Mouse (Mus musculus) forebrain, embryonic 13.5 days (tissue): Measurements from ENCODE around the gene Rita1. TPM values are rescaled to one million over a fixed set of nuclear protein-coding genes. Genes with fewer than 3 reads are reported as not detected.
A peak's percentile ranks its signal among the peaks of the same experiment; 100 is the strongest.

Experiments used
- ATAC-seq: fragments of 200-750 bp; cut with Nextera tagmentation; 2 replicates; pipeline ENCODE4 v1.8.0; 2017
- H3K27ac ChIP-seq: fragments of 300-500 bp; sonication (generic); 2 replicates; pipeline ENCODE4 v1.5.1; 2015; ENCODE audit warnings: inconsistent platforms, mild to moderate bottlenecking, moderate library complexity
- H3K27me3 ChIP-seq: fragments of 300-500 bp; sonication (generic); 2 replicates; pipeline ENCODE4 v1.6.1; 2015; ENCODE audit warnings: mild to moderate bottlenecking, inconsistent platforms
- H3K36me3 ChIP-seq: fragments of 300-500 bp; sonication (generic); 2 replicates; pipeline ENCODE4 v1.6.1; 2015; ENCODE audit warnings: mild to moderate bottlenecking, inconsistent platforms; ENCODE audit not compliant: poor library complexity, severe bottlenecking
- H3K4me1 ChIP-seq: fragments of 300-500 bp; sonication (generic); 2 replicates; pipeline ENCODE4 v1.6.1; 2015; ENCODE audit warnings: inconsistent platforms
- H3K4me2 ChIP-seq: fragments of 300-500 bp; sonication (generic); 2 replicates; pipeline ENCODE4 v1.6.1; 2015; ENCODE audit warnings: inconsistent platforms, mild to moderate bottlenecking, moderate library complexity
- H3K4me3 ChIP-seq: fragments of 300-500 bp; sonication (generic); 2 replicates; pipeline ENCODE4 v1.5.1; 2015; ENCODE audit warnings: mild to moderate bottlenecking, inconsistent platforms
- H3K9ac ChIP-seq: fragments of 300-500 bp; sonication (generic); 2 replicates; pipeline ENCODE4 v1.6.1; 2015; ENCODE audit warnings: mild to moderate bottlenecking, inconsistent platforms
- H3K9me3 ChIP-seq: fragments of 300-500 bp; sonication (generic); replicated peaks from 2 replicates; pipeline ENCODE4 v1.6.1; 2016; ENCODE audit warnings: inconsistent platforms
- WGBS: fragments of 180-500 bp; shearing (Covaris S2); methylation state at CpG from one replicate; pipeline ENCODE4 v1.1.7; 2015; 5-methylcytosine and 5-hydroxymethylcytosine counted together
- polyA plus RNA-seq: library from polyadenylated mRNA; unstranded; fragments of >200 nt; fragmentation: Nextera tagmentation; extraction: Ambion mirVana; gene quantifications from 2 replicates; pipeline ENCODE4 v1.2.1, GENCODE M21; 2015

Rita1 gene
- 19.0 TPM in 2 replicates for polyA plus RNA-seq

DNA sequence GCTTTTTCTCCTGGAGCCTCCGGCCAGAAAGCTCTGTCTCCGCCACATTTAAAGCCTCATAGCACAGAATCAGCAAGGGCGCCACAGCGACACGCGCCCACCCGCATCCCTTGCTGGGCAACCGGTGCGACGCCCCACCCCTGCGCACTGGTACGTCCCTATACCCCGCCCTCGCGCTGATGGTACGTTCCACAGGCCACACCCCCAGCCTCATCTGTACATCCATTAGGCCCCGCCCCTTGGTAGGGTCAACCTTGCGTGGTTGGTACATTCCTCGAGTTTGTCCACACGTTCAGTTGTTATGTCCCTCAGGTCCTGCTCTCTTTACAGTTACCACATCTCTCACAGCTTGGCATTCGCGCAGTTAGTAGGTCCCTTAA, at the start of gene Rita1, which contains the start of gene Ddx54:
TSS of gene Rita1 (minus strand) at position 148 of the 380 bp plus-strand sequence.
TSS of gene Ddx54 (plus strand) at position 298 of the 380 bp plus-strand sequence.
- Histone ChIP-seq H3K9me3 (no peaks in the 10 kb centered on the region), H3K9ac (peak within 1 kb of the TSS; percentile 78), H3K36me3 (peaks cover 33% of the 10 kb centered on the region), H3K27me3 (no peaks in the 10 kb centered on the region), H3K4me1 (peaks cover 26% of the 10 kb centered on the region), H3K27ac (peak within 1 kb of the TSS; percentile 81), H3K4me3 (peak within 1 kb of the TSS; percentile 61), H3K4me2 (peak within 1 kb of the TSS; percentile 93)
- ATAC-seq, result peak; percentile 88
- WGBS, result under 1% methylated on average over 22 of the region's 22 CpGs

DNA sequence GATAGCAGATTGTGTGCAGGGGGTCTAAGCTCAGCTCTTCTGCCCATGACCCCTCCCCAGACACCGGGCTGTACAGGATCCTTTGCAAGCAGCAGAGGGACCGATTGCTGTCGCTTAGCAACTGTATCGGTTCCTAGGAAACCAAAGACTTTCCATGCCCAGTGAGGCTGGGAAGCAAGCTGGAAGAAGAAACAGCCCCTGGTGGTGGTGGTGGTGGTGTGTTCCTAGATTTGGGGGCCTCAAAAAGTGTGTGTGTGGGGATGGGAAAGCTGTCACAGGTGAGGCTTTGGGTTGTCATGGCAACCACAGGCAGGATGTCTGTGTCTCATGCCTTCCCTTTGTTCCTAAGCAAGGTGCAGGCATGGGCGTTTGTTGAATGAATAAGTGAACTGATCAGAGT, 48.4 kb upstream of the Rita1 start:
- peak overlapping the region; percentile 41; the same call in 1 of the 2 replicates for H3K27ac ChIP-seq
- no peak overlapping the region for H3K9ac ChIP-seq
- H3K36me3 ChIP-seq, result no peaks in the 10 kb centered on the region
- H3K27me3 ChIP-seq, result no peaks in the 10 kb centered on the region
- H3K9me3 ChIP-seq, result no peaks in the 10 kb centered on the region
- 37% methylated on average over 5 of the region's 5 CpGs for WGBS
- H3K4me1 ChIP-seq, result 0 out of 2 replicates have a peak, but pooled peaks cover 3% of the 10 kb centered on the region
- H3K4me3 ChIP-seq, result no peak overlapping the region
- no peak overlapping the region for H3K4me2 ChIP-seq
- peak; percentile 61; the same call in 1 of the 2 replicates for ATAC-seq

DNA sequence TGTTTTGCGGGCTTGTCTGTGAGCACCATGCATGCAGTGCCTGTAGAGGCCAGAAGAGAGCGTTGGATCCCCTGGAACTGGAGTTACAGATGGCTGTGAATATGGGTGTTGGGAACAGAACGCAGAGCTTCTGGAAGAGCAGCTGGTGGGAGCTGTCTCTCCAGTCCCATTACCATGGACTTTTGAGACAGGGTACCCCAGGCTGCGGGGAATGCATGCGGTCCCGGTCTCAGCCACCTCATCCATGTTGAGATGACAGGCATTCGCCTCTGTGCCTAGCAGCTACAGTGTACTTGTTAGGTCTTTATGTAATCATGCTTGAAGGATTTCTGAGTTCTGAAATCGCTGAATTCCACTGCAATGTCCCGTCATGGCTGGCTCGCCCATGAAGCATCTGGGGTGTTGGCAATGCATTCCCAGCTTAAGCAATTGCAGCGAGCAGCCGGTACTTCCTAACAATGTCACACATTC, 43.9 kb upstream of the Rita1 start:
- H3K9ac ChIP-seq, result no peak overlapping the region
- H3K36me3 ChIP-seq, result no peaks in the 10 kb centered on the region
- peaks cover 4% of the 10 kb centered on the region; the same call in 1 of the 2 replicates for H3K27me3 ChIP-seq
- no peak overlapping the region for H3K4me2 ChIP-seq
- H3K27ac ChIP-seq, result peak overlapping the region; percentile 31; the same call in 1 of the 2 replicates
- WGBS, result 83% methylated on average over 12 of the region's 12 CpGs
- no peak; the same call in 1 of the 2 replicates for ATAC-seq
- 0 out of 2 replicates have a peak, but pooled peaks cover 3% of the 10 kb centered on the region for H3K4me1 ChIP-seq
- H3K4me3 ChIP-seq, result no peak overlapping the region
- H3K9me3 ChIP-seq, result no peaks in the 10 kb centered on the region

DNA sequence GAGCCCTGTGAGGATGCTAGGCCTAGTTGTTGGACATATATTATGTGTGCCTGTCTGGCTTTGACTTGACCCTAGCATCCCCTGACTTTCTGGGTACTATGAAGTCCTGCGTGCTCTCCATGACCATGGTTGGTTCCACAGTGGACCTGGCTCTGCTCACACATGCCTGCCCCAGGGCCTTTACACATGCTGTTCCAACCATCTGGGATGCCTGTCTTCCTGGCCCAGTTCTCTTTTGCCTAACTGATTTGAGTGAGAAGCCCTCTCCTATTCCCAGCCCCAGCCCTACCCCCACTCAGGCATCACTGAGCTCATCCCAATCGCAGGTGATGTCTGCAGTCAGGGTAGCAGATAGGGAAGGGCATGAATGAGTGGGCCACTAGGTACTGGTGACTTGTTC, 41.5 kb upstream of the Rita1 start:
- Histone ChIP-seq H3K36me3 (no peaks in the 10 kb centered on the region), H3K4me2 (no peak overlapping the region), H3K4me3 (no peak overlapping the region), H3K9ac (no peak overlapping the region), H3K27me3 (peaks cover 27% of the 10 kb centered on the region), H3K9me3 (no peaks in the 10 kb centered on the region), H3K27ac (peak overlapping the region; percentile 41; the same call in 1 of the 2 replicates), H3K4me1 (peaks cover 8% of the 10 kb centered on the region)
- no peak for ATAC-seq
- 90% methylated on average over 2 of the region's 2 CpGs for WGBS

DNA sequence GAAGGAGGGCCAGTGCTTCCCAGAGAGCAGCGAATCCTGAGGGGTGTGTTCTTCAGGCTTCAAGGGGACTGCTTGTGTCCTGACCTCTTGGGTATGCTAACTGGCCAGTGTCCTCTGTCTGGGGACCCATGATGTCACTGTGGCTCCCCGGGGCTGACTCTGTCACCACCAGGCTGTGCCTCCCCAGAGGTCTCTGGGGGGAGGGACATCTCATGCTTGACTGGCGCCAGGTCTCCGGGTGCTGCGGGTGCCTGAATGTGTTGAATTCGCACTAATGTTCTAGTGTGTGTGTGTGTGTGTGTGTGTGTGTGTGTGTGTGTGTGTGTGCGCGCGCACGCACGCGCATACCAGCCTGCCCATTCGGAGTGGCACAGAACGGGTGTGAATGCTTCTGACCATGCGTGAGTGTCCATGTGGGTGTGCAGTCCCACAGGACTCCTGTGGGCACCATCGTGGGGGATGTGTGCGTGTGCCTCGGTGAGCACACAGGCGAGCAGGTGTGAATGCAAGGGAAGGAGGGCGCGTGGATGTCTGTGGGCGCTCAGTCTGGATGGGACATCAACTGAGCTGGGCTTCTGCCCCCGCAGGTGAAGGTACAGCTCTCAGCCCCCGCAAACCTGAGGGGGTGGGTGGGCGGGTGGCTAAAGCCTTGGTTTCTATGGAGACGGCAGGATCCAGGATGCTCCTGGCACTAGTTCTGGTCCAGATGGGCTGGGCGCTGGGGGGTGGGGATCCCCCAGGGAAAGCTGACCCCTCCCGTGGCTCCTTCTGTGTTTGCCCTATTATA, 40.7 kb upstream of the Rita1 start:
- Histone ChIP-seq H3K27me3 (peaks cover 35% of the 10 kb centered on the region), H3K9ac (no peak overlapping the region), H3K9me3 (no peaks in the 10 kb centered on the region), H3K27ac (peak overlapping the region; percentile 41; the same call in 1 of the 2 replicates), H3K4me3 (no peak overlapping the region), H3K4me1 (peaks cover 14% of the 10 kb centered on the region), H3K36me3 (no peaks in the 10 kb centered on the region), H3K4me2 (no peak overlapping the region)
- WGBS, result 75% methylated on average over 28 of the region's 28 CpGs
- ATAC-seq, result no peak

DNA sequence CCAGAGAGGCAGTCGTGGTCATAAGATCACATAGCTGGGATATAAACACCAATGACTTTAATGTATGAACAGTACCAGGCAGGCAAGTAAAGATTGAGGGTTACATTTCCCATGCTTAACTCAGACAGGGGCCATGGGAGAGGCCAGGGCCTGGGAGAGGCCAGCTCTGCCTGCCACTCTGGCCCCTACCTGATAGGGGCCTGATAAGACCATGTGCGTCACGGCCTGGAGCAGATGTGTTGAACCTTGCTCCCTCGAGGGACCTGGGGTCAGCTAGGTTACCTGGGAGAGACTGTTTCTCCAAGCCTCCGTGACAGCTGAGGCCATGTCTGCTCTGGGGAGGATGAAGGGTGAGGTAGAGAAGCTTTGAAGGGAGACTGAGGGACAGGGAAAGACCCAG, 38.8 kb upstream of the Rita1 start:
- Histone ChIP-seq H3K27me3 (peaks cover 50% of the 10 kb centered on the region), H3K36me3 (no peaks in the 10 kb centered on the region), H3K27ac (no peak overlapping the region), H3K9me3 (no peaks in the 10 kb centered on the region), H3K4me1 (peaks cover 14% of the 10 kb centered on the region), H3K9ac (no peak overlapping the region), H3K4me3 (no peak overlapping the region), H3K4me2 (no peak overlapping the region)
- ATAC-seq, result no peak
- WGBS, result 90% methylated on average over 5 of the region's 5 CpGs

DNA sequence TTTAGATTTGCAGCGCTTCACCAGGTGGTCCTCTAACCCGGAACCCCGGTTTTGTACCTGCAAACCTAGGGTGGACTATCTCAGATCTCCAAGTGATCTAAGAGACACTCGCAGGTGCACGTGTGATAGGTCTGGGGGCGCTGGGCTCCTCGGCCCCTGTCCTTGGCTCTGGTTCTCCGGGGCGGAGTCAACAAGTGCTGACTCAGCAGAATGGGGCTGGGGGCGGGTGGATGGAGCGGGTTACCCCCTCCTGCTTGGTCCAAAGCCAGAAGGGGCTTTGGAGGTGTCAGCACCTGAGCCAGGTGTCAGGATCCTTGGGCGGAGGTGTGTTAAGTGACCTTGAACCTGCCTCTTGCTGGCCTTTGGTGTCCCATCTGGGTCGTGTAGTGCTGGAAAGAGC, 37.5 kb upstream of the Rita1 start:
- no peak for ATAC-seq
- Histone ChIP-seq H3K4me2 (no peak overlapping the region), H3K4me1 (peaks cover 14% of the 10 kb centered on the region), H3K4me3 (no peak overlapping the region), H3K9me3 (no peaks in the 10 kb centered on the region), H3K27me3 (peaks cover 50% of the 10 kb centered on the region), H3K27ac (no peak overlapping the region), H3K9ac (no peak overlapping the region), H3K36me3 (no peaks in the 10 kb centered on the region)
- 20% methylated on average over 13 of the region's 13 CpGs for WGBS

DNA sequence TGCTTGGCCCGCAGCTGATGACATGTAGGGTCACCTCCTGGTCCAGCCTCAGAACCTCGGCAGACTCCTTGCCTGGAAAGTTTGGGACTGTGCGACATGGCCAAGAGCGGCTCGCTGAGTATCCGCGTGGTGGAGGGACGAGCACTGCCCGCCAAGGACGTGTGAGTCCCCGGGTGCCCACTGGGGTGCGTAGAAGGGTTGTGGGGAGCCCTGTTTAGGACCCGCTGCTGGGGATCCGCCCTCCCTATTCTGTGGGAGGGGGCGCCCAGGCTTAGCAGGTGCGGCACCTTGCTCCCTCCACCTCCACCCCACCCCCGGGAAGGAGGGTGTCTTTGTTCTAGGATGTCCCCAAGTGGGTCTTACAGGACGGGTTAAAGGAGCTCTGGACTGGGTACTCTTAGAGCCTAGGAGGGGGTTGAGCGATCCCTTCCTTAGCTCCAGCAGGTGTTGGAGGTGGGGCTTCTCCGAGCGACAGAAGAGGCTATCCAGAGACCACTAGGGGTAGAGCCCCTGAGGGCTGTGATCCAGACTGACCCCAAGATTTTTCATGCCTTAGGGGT, 37.1 kb upstream of the Rita1 start:
- Histone ChIP-seq H3K4me1 (peaks cover 14% of the 10 kb centered on the region), H3K9ac (no peak overlapping the region), H3K27ac (no peak overlapping the region), H3K9me3 (no peaks in the 10 kb centered on the region), H3K27me3 (peaks cover 50% of the 10 kb centered on the region), H3K4me2 (peak overlapping the region; percentile 53), H3K36me3 (no peaks in the 10 kb centered on the region), H3K4me3 (peak overlapping the region; percentile 23)
- ATAC-seq, result peak; percentile 43; the same call in 1 of the 2 replicates
- WGBS, result 1% methylated on average over 21 of the region's 21 CpGs

DNA sequence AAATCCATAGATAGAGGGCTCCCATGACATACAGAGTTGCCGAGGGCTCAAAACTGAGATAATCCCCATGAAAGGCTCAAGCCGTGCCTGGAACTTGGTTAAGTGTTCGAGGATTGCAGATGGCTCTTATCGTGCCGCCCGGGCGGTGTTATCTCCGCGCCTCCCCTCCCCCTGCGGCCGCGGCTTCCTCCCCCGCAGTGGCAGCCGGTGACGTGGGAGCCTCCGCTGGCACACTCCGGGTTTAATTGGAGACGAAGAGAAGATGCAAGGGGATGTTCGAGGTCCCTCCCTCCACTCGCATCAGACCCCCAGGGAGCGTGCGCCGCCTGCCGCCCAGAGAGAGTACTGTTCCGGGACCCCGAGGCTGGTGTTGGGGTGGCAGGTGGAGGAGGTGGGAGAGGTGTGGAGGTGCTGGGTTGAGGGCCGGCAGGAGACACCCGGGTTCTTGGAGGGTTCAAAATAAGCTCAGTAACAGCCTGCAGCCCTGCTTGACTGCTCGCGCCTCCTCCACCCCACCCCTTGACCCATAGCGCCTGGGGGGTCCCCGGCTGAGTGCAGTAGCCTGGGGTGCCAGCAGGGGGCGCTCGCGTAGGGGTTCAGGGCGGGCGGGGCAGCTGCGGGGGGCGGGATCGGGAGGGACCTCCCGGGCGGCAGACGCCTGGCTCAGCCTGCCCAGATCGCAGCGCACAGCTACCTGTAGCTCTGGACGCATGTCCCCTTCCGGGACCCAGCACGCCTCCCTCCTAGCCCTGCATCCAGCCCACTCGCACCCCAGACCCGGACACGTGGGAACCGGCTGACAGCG, 36.4 kb upstream of the Rita1 start, which contains the start of gene Rasal1:
TSS of gene Rasal1 (plus strand) at position 244 of the 805 bp plus-strand sequence.
- H3K4me3 ChIP-seq, result peak within 1 kb of the TSS; percentile 23
- H3K4me2 ChIP-seq, result peak within 1 kb of the TSS; percentile 53
- H3K36me3 ChIP-seq, result no peaks in the 10 kb centered on the region
- H3K27me3 ChIP-seq, result peaks cover 50% of the 10 kb centered on the region
- no peaks in the 10 kb centered on the region for H3K9me3 ChIP-seq
- peak within 1 kb of the TSS; percentile 48 for H3K9ac ChIP-seq
- peak; percentile 58 for ATAC-seq
- peaks cover 14% of the 10 kb centered on the region for H3K4me1 ChIP-seq
- H3K27ac ChIP-seq, result no peak within 1 kb of the TSS
- under 1% methylated on average over 38 of the region's 53 CpGs for WGBS

DNA sequence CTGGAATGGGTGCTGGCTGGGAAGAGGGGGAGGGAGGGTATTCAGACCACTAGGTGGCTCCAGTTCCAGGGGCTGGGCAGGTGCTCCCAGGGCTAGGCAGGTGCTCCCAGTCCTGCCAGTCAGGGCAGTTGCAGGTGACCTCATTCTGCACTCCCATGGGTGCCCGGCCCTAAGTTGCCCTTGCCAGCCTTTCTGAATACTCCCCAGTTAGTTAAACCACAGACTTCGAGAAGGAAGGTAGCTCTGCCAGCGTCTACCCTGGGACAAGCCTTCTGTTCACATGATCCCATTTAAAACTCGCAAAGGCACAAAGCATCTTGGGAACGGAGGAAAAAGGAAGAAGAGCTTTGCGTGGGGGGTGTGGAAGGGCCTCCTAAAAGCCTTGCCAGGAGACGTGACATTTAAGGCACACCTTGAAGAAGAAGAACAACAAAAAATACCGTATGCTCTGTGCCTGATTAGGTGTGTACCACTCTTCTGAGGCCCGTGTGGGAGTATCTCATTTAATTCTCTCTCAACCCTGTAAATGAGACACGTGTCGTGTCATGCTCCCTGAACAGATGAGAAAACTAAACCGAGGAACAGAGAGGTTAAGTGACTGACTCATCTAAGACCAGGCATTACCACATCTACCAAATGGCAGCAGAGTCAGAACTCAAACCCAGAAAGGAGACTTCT, 35.6 kb upstream of the Rita1 start:
- Histone ChIP-seq H3K36me3 (no peaks in the 10 kb centered on the region), H3K9ac (no peak overlapping the region), H3K9me3 (no peaks in the 10 kb centered on the region), H3K27ac (no peak overlapping the region), H3K4me3 (no peak overlapping the region), H3K4me2 (peak overlapping the region; percentile 53; the same call in 1 of the 2 replicates), H3K27me3 (peaks cover 50% of the 10 kb centered on the region), H3K4me1 (peaks cover 18% of the 10 kb centered on the region)
- 42% methylated on average over 12 of the region's 12 CpGs for WGBS
- no peak for ATAC-seq

DNA sequence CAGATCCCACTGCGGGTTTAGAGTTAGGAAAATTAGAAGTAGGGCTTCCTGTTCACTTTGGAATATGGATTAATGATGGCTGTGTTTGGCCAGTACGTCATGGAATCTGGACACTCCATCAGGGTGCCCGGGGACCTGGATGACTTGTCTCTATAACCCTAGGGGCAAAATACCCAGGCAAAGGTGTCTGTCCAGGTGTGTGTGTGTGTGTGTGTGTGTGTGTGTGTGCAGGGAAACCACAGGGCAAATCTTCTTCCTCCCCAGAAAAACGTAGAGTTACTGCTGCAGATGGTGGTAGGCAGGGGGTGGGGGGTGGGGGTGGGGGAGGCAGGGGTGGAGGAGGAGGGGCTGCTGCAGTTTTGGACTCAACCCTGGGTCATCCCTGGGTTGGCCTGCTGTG, 35.0 kb upstream of the Rita1 start:
- peaks cover 18% of the 10 kb centered on the region for H3K4me1 ChIP-seq
- H3K27ac ChIP-seq, result no peak overlapping the region
- 85% methylated on average over 4 of the region's 4 CpGs for WGBS
- no peaks in the 10 kb centered on the region for H3K9me3 ChIP-seq
- H3K27me3 ChIP-seq, result peaks cover 50% of the 10 kb centered on the region
- no peak for ATAC-seq
- H3K9ac ChIP-seq, result no peak overlapping the region
- no peak overlapping the region for H3K4me3 ChIP-seq
- no peaks in the 10 kb centered on the region for H3K36me3 ChIP-seq
- no peak overlapping the region for H3K4me2 ChIP-seq
